Mouse (Mus musculus) kidney, adult 2 months (tissue): ENCODE measurements around the gene Phkb. TPM values are rescaled to one million over a fixed set of nuclear protein-coding genes. Genes with fewer than 3 reads are reported as not detected.
A peak's percentile ranks its signal among the peaks of the same experiment; 100 is the strongest.

Source experiments
- DNase-seq: peaks from one replicate; pipeline ENCODE4 v3.0.0; 2021
- H3K27ac ChIP-seq: fragments of 200-500 bp; 2 replicates; pipeline ENCODE4 v1.5.1; 2012; ENCODE audit warnings: low read depth, low read length, control low read depth, inconsistent platforms; ENCODE audit not compliant: insufficient read depth
- H3K27me3 ChIP-seq: fragments of 200-500 bp; replicated peaks from 2 replicates; pipeline ENCODE4 v1.6.1; 2012; ENCODE audit warnings: mild to moderate bottlenecking, moderate library complexity, low read length, inconsistent platforms; ENCODE audit not compliant: control insufficient read depth, insufficient read depth
- H3K36me3 ChIP-seq: fragments of 200-500 bp; 2 replicates; pipeline ENCODE4 v1.6.1; 2012; ENCODE audit warnings: mild to moderate bottlenecking, moderate library complexity, low read length, inconsistent platforms; ENCODE audit not compliant: control insufficient read depth, insufficient read depth
- H3K4me1 ChIP-seq: fragments of 200-500 bp; 2 replicates; pipeline ENCODE4 v1.6.1; 2011; ENCODE audit warnings: low read length; ENCODE audit not compliant: control insufficient read depth, insufficient read depth
- H3K4me3 ChIP-seq: fragments of 200-500 bp; 2 replicates; pipeline ENCODE4 v1.5.1; 2011; ENCODE audit warnings: mild to moderate bottlenecking, low read depth, low read length, control low read depth; ENCODE audit not compliant: insufficient read depth
- CTCF ChIP-seq: fragments of 200-500 bp; conservative IDR thresholded peaks from 2 replicates; pipeline ENCODE4 v1.5.1; 2011; ENCODE audit warnings: low read depth, mild to moderate bottlenecking, control low read depth, low read length, moderate library complexity, mixed read lengths; ENCODE audit not compliant: insufficient read depth, insufficient read length
- POLR2A ChIP-seq: fragments of 200-500 bp; IDR thresholded peaks from one replicate; pipeline ENCODE4 v1.6.1; 2011; ENCODE audit warnings: low read depth, low read length, control low read depth
- WGBS: fragments of 180-500 bp; shearing (Covaris S2); methylation state at CpG from one replicate; pipeline ENCODE4 v1.1.7; 2018; 5-methylcytosine and 5-hydroxymethylcytosine counted together
- polyA plus RNA-seq: library from polyadenylated mRNA; depleted of rRNA; stranded (reverse); fragments of >200 nt; gene quantifications from 2 replicates; pipeline ENCODE4 v1.2.3, GENCODE M21; 2012

The Phkb gene
- polyA plus RNA-seq, 1 experiment: 14.8 TPM

- Histone ChIP-seq H3K4me1 (no peaks in the 10 kb centered on the region), H3K27ac (no peak overlapping the region), H3K4me3 (no peak overlapping the region), H3K36me3 (peaks cover 9% of the 10 kb centered on the region), H3K27me3 (no peaks in the 10 kb centered on the region)
- DNase-seq: no peak
- WGBS: 96% methylated on average over 7 of the region's 7 CpGs
- no peak for TF ChIP-seq POLR2A
- no peak for TF ChIP-seq CTCF
Observed at GRCm38 (mm10) chr8:85879624-85880023, 38.9 kb downstream of the Phkb start.

DNA sequence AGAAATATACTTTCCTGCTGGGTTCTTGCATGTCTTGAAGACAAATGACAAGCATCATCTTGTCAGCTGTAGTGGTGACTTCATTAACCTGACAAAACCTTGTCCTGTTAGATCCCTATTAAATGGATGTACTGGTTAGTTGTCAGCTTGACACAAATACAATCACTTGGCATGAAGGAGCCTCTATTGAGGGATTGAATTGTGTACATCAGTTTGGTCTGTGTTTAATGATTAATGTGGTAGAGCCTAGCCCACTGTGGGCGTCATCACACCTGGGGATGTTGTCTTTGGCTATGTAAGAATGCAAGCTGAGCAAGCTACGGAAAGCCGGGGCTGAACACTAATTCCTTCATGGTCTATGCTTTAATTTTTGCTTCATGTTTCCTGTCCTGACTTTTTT, 44.1 kb downstream of the Phkb start:
- TF ChIP-seq CTCF (no peak), POLR2A (no peak)
- DNase-seq: no peak
- Histone ChIP-seq H3K4me3 (no peak overlapping the region), H3K27ac (no peak overlapping the region), H3K36me3 (peaks cover 9% of the 10 kb centered on the region), H3K4me1 (no peaks in the 10 kb centered on the region), H3K27me3 (no peaks in the 10 kb centered on the region)
- 82% methylated on average over 3 of the region's 3 CpGs for WGBS

DNA sequence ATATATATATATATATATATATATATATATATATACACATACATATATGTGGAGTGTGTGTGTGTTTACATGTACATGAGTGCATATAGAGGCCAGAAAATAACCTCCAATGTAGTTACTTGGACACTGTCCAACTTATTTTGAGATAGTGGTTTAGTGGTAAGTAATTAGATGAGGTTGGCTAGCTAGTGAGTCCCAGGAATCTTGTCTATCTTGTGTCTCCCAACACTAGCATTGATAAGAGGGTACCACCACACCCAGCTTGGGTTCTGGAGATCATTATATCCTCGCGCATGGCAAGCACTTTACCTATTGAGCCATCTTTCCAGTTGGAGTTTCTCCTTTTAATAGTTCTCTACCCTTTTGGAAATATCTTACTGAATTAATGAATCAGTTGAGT, 56.9 kb downstream of the Phkb start:
- Histone ChIP-seq H3K4me1 (no peaks in the 10 kb centered on the region), H3K27me3 (no peaks in the 10 kb centered on the region), H3K27ac (no peak overlapping the region), H3K4me3 (no peak overlapping the region), H3K36me3 (no peaks in the 10 kb centered on the region)
- TF ChIP-seq CTCF (no peak), POLR2A (no peak)
- 98% methylated on average over 2 of the region's 2 CpGs for WGBS
- no peak for DNase-seq

DNA sequence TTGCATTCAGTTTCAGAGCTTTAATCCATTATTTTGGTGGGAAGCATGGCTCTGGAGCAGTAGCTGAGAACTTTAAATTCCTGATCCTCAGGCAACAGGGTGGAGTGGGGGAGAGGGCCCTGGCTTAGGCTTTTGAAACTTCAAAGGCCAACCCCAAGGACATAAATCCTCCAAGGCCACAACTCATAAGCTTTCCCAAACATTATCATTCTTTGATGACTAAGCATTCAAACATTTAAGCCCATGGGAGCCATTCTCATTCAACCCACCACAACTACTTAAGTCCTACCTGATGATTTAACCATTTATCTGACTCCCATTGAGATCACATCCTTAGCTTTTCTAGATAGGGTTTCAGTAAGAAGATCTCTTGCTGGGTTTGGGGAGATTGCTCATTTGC, 84.2 kb downstream of the Phkb start:
- no peaks in the 10 kb centered on the region for H3K27me3 ChIP-seq
- H3K4me1 ChIP-seq: no peaks in the 10 kb centered on the region
- H3K36me3 ChIP-seq: no peaks in the 10 kb centered on the region; the same call in 1 of the 2 replicates
- no peak for TF ChIP-seq POLR2A
- TF ChIP-seq CTCF: no peak
- no peak for DNase-seq
- H3K27ac ChIP-seq: no peak overlapping the region
- H3K4me3 ChIP-seq: no peak overlapping the region

DNA sequence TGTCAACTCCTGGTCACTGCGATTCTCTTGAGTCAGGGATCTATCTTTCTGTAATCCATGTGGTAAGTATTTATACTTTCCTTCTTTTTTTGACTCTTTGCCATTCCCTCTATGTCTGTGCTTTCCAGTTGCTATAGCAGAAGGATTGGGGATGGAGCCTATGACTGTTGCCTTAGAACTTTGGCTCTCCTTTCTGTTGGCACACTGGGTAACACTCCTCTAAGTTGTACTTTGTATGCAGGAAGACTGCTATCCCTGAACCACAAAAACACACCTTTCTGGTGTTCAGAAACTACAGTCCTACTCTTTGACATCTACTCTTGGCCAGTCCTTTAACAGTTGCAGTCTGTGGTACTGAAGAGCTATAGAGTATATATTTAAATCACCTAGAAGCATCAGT, 84.8 kb downstream of the Phkb start:
- Histone ChIP-seq H3K4me1 (no peaks in the 10 kb centered on the region), H3K27ac (no peak overlapping the region), H3K4me3 (no peak overlapping the region), H3K27me3 (no peaks in the 10 kb centered on the region), H3K36me3 (no peaks in the 10 kb centered on the region; the same call in 1 of the 2 replicates)
- TF ChIP-seq POLR2A (no peak), CTCF (no peak)
- WGBS: 91% methylated on average over 1 of the region's 1 CpGs
- no peak for DNase-seq

GRCm38 (mm10) chr8:85926107-85926506, 85.3 kb downstream of the Phkb start:
- Histone ChIP-seq H3K4me3 (no peak overlapping the region), H3K4me1 (no peaks in the 10 kb centered on the region), H3K27me3 (no peaks in the 10 kb centered on the region), H3K36me3 (no peaks in the 10 kb centered on the region; the same call in 1 of the 2 replicates), H3K27ac (no peak overlapping the region)
- peak; percentile 14 for DNase-seq
- WGBS: 59% methylated on average over 3 of the region's 3 CpGs
- TF ChIP-seq CTCF: no peak

- WGBS: 78% methylated on average over 5 of the region's 5 CpGs
- DNase-seq: no peak
- Histone ChIP-seq H3K36me3 (no peaks in the 10 kb centered on the region), H3K27me3 (no peaks in the 10 kb centered on the region), H3K4me3 (no peak overlapping the region), H3K27ac (no peak overlapping the region), H3K4me1 (peaks cover 9% of the 10 kb centered on the region; the same call in 1 of the 2 replicates)
- TF ChIP-seq CTCF (no peak), POLR2A (no peak)
Observed at GRCm38 (mm10) chr8:85936148-85936547, 95.4 kb downstream of the Phkb start.

DNA sequence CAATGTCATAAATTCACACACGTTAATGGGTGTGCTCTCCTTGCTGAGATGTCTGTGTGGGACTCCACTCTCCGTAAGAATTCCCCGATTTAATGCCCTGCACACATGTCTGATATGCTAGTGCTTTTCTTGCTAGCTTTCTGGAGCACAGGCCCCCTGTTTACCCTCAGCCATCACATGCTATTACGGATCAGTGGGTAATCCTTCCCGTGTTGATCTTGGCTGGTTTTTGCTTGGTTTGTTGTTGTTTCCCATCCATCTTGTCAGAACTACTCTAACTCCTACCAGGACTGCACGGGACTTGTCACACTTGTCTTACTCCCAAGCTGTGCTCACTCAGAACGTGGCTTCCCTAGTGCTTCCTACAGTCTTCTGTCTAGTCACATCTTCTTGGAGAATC, 96.6 kb downstream of the Phkb start:
- WGBS: 46% methylated on average over 7 of the region's 7 CpGs
- no peak overlapping the region for H3K27ac ChIP-seq
- H3K4me1 ChIP-seq: peaks cover 9% of the 10 kb centered on the region; the same call in 1 of the 2 replicates
- DNase-seq: no peak
- H3K27me3 ChIP-seq: no peaks in the 10 kb centered on the region
- peaks cover 3% of the 10 kb centered on the region; the same call in 1 of the 2 replicates for H3K36me3 ChIP-seq
- no peak overlapping the region for H3K4me3 ChIP-seq
- no peak for TF ChIP-seq POLR2A
- no peak for TF ChIP-seq CTCF
